Mouse (Mus musculus) T-helper 1 cell (primary cell): Measurements from ENCODE around the gene Olfr1423.
"Not testable (repeated sequence)": the region's sequence is repeated elsewhere in the genome, so short reads cannot be mapped to it uniquely, and the experiment has no call there.

Source experiments
- in situ Hi-C: fragments of 300-600 bp; cut with MboI, MseI; formaldehyde crosslinking; loops from one replicate; pipeline ENCODE4 v1.15.1; 2025; ENCODE audit warnings: high pct_unique_total_duplicates

Gene Olfr1423

DNA sequence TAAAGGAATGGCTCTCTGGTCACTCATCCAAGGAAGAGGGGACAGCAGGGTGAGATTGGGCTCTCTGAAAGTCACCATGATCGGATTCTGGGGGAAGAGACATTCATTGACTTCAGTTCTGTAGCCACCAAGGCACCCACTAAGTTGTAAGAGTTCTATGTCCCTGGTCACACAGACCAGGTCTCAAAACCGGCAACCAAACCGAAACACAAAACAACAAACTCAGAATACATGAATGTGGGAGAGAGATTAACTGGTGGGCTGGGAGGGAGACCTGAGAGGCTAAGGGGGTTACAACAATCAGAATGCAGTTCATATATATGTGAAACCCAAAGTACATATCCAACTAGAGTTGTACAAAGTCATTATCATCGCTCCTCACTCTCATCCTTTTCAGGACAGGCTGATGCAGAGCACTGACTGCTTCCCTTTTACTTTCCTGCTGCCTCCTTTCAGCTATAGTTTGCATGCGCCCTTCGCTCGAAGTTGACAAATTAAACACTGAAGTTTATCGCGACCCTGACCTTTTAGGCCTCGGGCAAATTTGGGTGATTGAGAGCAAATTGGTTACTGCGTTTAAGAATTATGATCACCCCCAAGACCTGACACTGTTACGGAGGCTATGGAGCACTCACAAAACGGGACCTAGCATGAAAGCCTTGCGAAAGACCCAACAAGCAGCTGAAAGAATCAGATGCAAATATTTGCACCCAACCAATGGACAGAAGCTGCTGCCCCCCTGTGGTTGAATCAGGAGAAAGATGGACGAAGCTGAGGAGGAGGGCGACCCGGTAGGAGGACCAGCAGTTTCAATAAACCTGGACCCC, 33.8 kb downstream of the Olfr1423 start:
- in situ Hi-C loops = loop anchor here (5.0 to 25.0 kb wide), 2 partner anchors 235 to 805 kb away; partner anchors contain the start of gene Mrpl16

DNA sequence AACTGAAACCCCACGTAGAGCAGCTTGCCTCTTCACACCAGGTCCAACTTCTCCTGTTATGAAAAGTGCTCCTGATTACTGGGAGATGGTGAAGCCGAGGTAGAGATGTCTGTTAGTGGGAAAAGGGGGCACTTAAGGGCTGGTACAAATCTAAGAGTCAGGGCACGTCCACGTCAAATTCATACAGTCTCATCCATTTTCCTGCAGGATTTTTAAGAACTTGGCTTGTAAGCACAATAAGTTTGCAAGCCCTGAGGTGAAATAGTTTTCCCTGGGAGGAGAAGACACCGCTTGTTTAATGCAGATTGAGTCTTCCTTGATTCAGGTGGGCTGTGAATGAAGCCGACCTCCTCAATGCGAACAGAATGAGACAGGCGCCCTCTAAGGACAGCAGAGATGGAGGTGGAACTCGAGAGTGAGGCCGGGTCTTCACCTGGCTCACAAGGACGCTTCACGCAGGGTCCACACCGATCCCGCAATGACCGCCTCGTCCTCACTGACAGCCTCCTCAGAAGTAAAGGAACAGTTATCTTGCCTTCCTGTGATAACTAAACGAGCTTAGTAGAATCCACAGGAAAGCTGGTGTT, 34.7 kb downstream of the Olfr1423 start:
- in situ Hi-C loops = loop anchor here (5.0 to 25.0 kb wide), 2 partner anchors 234 to 806 kb away; partner anchors contain the start of gene Mrpl16

DNA sequence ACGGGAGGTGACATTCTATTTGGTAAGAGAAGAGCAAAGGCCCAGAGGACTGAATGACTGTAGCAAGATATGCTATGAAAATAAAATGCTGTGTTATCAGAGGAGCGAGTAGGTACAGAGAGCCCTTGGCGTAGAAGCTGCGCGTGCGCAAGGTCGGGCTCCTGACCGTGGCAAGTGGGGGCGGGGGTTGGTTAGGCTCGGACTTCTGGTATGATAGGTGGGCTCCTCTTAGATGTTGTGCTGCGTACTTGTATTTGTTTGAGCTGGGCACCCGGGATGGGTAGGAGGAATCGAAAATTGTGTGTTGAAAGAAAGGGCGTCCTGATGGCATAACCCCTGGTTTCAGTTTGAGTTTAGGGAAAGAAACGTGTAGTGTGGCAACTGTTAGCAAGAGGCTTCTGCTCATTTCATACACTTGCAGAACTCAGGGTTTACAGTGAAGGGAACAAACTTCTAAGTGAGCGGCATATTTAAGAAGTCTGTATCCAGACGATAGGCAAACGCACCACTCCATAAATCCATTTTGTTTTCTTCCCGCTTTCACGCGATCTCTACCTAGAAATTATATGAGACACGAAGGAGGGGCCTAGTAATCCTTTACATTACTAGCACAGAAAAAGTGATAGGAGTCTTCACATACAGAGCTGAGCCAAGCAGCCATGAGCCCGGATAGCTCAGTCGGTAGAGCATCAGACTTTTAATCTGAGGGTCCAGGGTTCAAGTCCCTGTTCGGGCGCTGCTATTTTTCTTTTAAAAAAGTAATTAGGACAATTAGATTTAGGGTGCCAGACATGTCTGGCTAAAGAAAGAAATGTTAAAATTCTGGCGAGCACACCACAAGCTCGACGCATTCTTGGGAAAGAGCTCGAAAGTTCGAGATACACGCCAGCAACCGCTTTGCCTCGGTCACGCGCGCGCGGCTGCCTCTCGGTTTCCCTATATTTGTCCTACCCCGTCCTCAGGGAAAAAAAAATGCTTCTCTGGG, 35.4 kb downstream of the Olfr1423 start:
- in situ Hi-C loops = loop anchor here (5.0 to 25.0 kb wide), 2 partner anchors 233 to 807 kb away; partner anchors contain the start of gene Mrpl16

DNA sequence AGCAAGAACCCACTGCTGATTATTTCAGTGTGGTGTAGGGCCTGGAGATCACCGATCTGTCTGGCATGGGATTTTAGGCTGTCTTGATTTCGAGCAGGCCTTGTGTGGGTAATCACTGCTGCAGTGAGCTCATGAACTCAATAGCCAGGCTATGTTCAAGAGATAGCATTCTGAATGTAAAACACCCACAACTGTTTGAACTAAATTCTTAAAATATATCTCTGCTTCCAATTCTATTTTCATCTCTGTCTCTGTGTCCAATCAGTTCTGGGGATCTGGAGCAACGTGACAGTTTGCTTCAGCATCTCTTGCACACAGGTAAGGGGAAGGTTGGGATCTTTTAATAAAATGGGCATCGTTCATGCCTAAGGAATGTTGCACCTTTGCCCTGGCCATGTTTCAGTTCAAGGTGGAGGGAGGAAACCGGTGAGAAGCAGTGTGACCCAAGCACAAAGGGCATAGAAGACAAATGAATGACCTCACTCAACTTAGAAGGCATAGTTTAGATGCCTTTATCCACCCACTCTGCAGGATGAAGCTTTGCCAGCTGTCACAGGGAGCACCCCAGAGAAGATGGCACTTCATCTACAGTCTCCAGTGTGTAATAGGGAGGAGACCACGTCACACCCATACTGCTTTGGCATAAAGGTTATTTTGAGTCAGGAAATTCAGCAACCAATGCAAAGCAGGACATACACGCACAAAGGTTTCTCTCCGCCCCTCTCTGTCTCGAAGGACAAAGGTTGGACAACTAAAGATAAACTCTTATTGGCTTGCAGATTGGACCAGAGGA, 36.7 kb downstream of the Olfr1423 start:
- in situ Hi-C loops = loop anchor here (5.0 to 25.0 kb wide), 2 partner anchors 232 to 808 kb away; partner anchors contain the start of gene Mrpl16

DNA sequence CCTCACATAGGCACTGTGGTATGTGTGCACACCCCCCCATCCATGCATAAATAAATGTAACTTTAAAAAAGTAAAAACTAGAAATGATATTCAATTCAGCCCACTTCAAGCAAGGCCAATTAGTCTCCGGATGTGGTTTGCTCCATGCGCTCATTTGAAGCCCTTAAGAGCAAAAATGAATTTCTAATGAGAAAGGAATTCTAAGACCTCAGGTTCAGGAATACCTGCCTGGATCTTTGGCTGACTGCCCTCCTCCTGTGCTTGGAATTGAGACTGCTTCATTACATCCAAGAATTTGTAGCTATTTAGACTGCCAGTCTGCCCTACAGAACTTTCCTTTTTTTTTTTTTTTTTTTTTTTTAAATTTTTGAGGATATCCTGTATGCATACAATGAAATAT, 37.5 kb downstream of the Olfr1423 start:
- in situ Hi-C loops = loop anchor here (25.0 kb wide), 1 partner anchor 809 kb away; no protein-coding TSS in a partner anchor

DNA sequence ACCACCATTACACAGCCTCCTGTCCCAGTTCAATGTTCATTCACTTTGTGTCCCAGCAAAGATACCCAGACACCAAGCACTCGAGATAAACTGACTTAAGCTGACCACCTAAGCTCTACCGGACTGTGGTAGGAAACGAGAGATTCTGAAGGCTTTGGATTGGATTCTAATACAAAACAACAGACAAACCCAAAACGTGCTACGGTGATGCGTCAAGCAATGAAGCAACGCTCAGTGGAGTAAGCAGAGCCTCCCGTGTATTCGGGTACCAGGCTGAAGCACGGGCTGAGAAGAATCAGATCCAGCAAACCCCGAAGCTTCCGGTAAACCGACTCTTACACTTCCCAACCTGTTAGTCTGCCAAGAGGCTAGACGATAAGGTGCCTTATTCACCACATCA, 38.3 kb downstream of the Olfr1423 start:
- in situ Hi-C loops = loop anchor here (25.0 kb wide), 1 partner anchor 810 kb away; no protein-coding TSS in a partner anchor

DNA sequence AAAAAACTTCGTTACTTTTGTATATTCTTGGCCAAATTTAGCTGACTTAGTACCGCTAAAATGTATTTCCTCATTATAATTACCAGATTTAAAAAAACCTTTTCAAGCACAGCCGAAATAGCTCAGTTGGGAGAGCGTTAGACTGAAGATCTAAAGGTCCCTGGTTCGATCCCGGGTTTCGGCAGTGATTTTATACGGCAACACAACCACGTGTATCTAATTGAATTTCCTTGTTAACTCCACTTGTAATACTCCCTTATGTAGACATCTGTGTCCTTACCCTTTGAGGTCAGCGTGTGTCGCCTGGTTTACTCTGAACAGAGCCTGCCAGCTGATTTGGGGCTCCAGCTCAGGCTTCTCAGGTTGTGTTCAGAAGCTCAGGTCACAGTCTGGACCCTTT, 39.0 kb downstream of the Olfr1423 start:
- in situ Hi-C loops = loop anchor here (25.0 kb wide), 1 partner anchor 810 kb away; no protein-coding TSS in a partner anchor

DNA sequence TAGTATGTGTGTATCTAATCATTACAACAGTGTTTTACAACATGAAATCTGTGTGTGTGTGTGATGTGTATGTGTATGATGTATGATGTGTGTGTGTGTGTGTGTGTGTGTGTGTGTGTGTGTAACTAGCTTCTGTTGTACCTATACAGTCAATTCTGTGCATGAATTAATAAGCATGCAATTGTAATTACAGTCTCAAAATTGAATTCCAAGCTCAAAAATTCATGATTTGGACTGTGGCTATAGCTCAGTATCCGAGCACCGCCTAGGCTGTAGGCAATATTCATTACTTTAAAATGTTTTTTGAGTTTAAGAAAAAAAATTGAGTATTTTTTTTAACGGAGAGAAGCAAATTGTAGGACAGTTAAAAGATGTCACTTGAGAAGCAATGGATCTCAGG, 39.4 kb downstream of the Olfr1423 start:
- in situ Hi-C loops = loop anchor here (25.0 kb wide), 1 partner anchor 811 kb away; no protein-coding TSS in a partner anchor

DNA sequence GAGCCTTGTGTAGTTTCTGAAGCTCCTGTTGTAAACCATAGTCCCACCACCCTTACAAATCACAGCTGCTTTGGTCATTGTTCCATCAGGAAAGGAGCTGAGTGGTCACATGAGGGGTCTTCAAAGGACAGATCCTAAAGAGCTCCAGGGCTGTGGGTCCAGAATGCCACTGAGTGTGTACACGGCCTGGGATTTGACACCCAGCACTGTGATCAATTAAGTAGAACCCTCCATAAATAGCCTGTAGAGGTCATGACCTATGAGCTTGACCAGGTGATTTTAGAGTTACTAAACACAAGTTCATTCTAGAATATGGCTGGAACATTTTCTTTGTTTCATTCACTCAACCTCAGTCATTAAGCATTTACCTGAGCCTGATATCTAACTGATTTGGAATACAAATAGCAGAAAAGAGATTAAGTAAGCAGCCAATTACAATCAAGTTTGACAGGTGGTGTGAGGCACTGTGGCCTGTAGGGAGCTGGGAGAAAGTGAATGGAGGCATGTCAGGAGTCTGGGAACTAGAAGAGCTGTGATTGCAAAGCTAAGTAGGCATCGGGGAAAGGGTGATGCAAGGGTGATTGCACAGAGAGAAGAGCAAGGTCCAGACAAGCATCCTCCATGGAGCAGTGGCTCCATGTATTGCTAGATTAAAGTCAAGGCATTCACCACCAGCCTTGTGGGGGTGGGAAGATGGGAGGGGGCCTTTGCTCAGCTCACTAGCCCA, 45.2 kb downstream of the Olfr1423 start:
- in situ Hi-C loops = no loop called here

DNA sequence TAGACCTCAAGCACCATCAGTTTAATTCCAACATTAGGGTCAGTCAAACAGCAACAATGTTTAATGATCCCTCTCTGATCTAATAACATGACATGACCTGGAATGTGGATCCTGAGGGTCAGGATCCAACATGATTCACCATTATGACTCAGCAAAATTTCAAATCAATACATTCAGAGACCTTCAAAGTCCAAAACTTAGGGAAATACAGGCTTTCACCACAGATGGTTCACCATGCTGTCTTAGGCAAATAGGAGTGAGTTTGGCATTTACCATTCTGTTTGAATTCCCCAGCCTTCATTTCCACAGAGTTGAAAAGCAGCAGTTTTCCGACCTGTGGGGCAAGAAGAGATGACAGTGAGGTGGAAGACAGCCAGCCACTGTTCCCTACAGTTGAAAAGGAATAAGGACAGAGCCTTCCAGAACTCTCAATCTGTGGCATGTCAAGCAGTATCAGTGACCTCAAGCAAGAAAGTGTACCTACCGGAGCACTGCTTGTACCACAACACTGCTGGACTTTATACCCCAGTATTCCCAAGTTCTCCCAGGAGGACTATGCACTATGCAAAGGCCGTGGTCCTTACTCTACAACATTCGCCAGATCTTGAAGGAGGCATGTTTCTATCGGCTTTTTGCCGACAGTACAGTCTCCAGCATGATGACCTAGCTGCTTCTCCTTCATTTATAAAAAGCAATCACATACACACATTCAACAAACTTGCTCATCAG, 46.2 kb downstream of the Olfr1423 start:
- in situ Hi-C loops = no loop called here

DNA sequence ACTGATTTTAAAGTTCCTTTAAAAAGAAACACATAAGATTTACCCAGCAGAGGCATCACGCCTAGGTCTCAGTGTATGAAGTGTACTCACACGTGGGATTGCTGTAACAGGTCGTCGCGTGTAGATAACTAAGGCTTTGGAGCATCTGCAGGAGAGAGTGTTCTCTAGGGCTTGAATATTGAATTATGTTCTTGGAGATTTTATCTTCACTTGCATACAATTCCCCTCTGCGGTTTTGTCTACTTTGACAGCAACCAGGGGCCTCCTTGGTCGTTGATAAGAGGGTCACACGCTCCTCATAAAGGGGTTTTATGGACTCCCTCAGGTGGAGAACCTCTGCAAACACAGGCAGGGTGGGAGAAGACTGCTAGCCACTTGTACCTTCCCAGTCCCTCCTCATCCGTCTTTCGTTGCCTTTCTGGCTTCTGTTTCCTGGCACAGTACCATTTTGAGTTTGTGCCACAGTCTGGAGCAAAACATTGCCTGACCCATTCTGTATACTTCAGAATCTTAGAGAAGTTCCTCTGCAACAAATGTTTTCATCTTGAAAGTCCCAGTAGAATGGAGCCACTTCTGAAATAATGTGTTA, 48.6 kb downstream of the Olfr1423 start:
- in situ Hi-C loops = no loop called here

DNA sequence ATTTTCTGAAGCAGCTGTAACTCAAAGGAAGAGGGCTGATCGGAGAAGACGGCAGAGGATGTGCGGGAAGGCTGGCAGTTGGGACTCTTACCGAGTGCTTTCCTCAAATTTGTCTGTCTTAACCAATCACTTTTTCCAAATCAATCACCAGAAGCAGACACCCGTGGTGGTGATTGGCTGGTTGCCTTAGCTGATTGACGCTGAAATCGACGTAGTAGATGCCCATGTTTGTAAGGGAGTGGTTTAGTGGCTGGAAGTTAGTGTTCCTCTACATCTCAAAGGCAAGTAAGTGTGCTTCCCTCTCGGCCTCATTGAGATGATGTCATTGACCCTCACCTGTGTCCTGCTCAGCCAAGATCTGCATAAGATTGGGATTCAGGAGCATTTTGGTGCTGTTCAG, 49.1 kb downstream of the Olfr1423 start:
- in situ Hi-C loops = no loop called here

DNA sequence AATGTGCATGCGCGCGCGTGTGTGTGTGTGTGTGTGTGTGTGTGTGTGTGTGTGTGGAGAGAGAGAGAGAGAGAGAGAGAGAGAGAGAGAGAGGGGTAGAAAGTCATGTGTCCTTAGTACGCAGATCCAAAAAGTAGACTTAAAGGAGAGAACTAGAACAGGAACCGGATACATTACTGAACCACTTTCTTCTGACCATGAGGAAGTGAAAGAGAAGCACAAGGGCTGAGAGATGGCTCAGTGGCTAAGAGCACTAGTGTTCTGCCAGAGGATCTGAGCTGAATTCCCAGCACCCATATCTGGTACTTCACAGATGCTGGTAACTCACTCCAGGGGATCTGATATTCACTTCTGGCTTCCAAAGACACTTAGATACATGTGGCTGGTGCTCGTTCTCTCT, 51.8 kb downstream of the Olfr1423 start:
- in situ Hi-C loops = no loop called here

DNA sequence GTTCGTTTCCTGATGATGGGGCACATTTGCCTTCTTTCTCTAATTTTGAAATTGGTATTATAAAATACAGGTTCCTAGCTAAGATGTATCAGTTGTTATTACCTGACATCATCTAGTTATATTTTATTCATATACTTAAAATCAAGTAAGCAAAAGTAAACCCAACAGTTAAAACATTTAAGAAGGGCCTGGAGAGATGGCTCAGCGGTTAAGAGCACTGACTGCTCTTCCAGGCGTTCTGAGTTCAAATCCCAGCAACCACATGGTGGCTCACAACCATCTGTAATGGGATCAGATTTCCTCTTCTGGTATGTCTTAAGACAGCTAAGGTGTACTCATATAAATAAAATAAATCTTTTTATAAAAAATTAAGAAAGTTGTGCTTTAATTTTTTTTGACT, 53.3 kb downstream of the Olfr1423 start:
- in situ Hi-C loops = no loop called here

DNA sequence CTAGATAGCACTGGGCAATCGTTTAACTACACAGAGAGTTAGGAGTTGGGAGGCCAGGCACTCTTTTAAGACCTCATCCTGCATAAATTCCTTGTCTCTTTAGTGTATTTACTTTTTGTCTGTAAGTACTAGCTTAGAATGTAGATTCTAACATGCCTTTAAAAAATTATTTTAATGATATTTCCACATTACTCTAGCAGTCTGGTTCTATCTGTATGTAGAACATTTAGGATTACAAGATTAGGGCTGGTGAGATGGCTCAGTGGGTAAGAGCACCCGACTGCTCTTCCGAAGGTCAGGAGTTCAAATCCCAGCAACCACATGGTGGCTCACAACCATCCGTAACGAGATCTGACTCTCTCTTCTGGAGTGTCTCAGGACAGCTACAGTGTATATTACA, 56.5 kb downstream of the Olfr1423 start:
- in situ Hi-C loops = not testable (repeated sequence)
